Mouse (Mus musculus): ENCODE results near the gene Tpd52l1.

The Tpd52l1 gene

GRCm38 (mm10) chr10:31336432-31336831 lies 109.3 kb downstream of the Tpd52l1 start:
- no peak for DNase-seq

- DNase-seq = peak; percentile 13
Measured at GRCm38 (mm10) chr10:31331225-31331775, 114.5 kb downstream of the Tpd52l1 start.

GRCm38 (mm10) chr10:31330286-31330962 lies 115.3 kb downstream of the Tpd52l1 start:
- DNase-seq = no peak

GRCm38 (mm10) chr10:31329436-31329835 lies 116.3 kb downstream of the Tpd52l1 start:
- DNase-seq = no peak

GRCm38 (mm10) chr10:31318491-31318890 lies 127.3 kb downstream of the Tpd52l1 start:
- no peak for DNase-seq

GRCm38 (mm10) chr10:31312865-31313848 lies 132.6 kb downstream of the Tpd52l1 start, which contains the start of gene Hddc2:
Gene Hddc2, plus strand, starts transcription at chr10:31313383.
- DNase-seq = peak; percentile 69

- DNase-seq = no peak
Measured at GRCm38 (mm10) chr10:31307024-31307598, 138.6 kb downstream of the Tpd52l1 start.

GRCm38 (mm10) chr10:31303446-31303845 lies 142.3 kb downstream of the Tpd52l1 start:
- no peak for DNase-seq

- no peak for DNase-seq
Measured at GRCm38 (mm10) chr10:31300292-31300691, 145.5 kb downstream of the Tpd52l1 start.

- DNase-seq = peak; percentile 50
Measured at GRCm38 (mm10) chr10:31298921-31299574, 146.7 kb downstream of the Tpd52l1 start.

- no peak for DNase-seq
Measured at GRCm38 (mm10) chr10:31298263-31298662, 147.5 kb downstream of the Tpd52l1 start.

- no peak for DNase-seq
Measured at GRCm38 (mm10) chr10:31297106-31297505, 148.7 kb downstream of the Tpd52l1 start.

- DNase-seq = no peak
Measured at GRCm38 (mm10) chr10:31296458-31296857, 149.3 kb downstream of the Tpd52l1 start.

GRCm38 (mm10) chr10:31295705-31296104 lies 150.1 kb downstream of the Tpd52l1 start:
- no peak for DNase-seq

- no peak for DNase-seq
Measured at GRCm38 (mm10) chr10:31288697-31289390, 156.9 kb downstream of the Tpd52l1 start.

GRCm38 (mm10) chr10:31287787-31288186 lies 158.0 kb downstream of the Tpd52l1 start:
- DNase-seq = no peak
